11 mouse cellular contexts compared by ENCODE assay signal in the genomic region with DNA sequence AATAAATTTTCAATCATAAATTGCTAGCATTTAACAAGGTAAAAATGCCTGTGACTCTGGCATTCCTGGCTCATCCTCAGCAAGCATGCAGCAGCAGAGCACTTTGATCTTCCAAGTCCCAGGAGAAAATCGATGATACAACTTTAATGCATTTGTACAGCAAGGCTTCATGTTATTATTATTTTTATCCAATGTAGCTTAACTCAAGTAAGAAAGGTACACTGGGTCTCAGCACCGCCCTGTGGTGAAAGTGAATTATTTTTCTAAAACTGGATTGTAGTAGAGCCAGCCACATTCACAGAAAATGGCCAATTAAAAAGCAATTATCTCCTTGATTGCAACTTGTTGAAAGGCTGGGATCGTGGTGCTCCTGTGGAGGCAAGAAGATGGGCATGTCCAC.
DNase-seq lines count a peak whose midpoint lies in the region; ATAC-seq and TF ChIP-seq lines count a peak whose summit lies in the region.
"Had no signal": no experiment of that assay in that cellular context is flagged by ENCODE, and none has a peak within 500 bp of the region (broad histone marks: within the 10 kb centered on the region; RNA-seq: fewer than 3 reads in every experiment).

No protein-coding gene starts in this region.

- H3K27me3 ChIP-seq in forebrain, postnatal 0 days (ENCODE audit: insufficient read depth, low read length) = no peaks in the 10 kb centered on the region
- H3K27me3 ChIP-seq in forebrain, embryonic 12.5 days = no peaks in the 10 kb centered on the region
- H3K27me3 ChIP-seq: embryonic facial prominence, embryonic 15.5 days; neural tube, embryonic 13.5 days had no signal

- peak; percentile 62 for DNase-seq in forebrain, postnatal 0 days
- DNase-seq in layer of hippocampus, adult 2 months (ENCODE audit: low spot score in 2 of 2) = peak in 1 of 2 experiments; percentile 16
- no peak for DNase-seq in layer of hippocampus, adult 9-10 months (ENCODE audit: low spot score)
- DNase-seq in adipocyte (ENCODE audit: low spot score) = peak; percentile 37
- peak; percentile 17 for DNase-seq in retina, embryonic 14.5 days (ENCODE audit: low spot score)
- DNase-seq in T-cell, adult 2 months (ENCODE audit: low spot score) = no peak
- DNase-seq in heart, postnatal 4 days = no peak
- DNase-seq: kidney, adult 8-10 months had no signal

- 47% methylated on average over 3 of the region's 3 CpGs for WGBS in forebrain, postnatal 0 days
- WGBS in forebrain, embryonic 12.5 days = 71% methylated on average over 3 of the region's 3 CpGs

- H3K27ac ChIP-seq in forebrain, postnatal 0 days (ENCODE audit: low read depth, low read length) = no peak overlapping the region
- H3K27ac ChIP-seq in forebrain, embryonic 12.5 days = no peak overlapping the region
- H3K27ac ChIP-seq in layer of hippocampus, adult 2 months = peak overlapping the region; percentile 76
- H3K27ac ChIP-seq: embryonic facial prominence, embryonic 15.5 days; neural tube, embryonic 13.5 days had no signal

- no peaks in the 10 kb centered on the region for H3K36me3 ChIP-seq in forebrain, postnatal 0 days (ENCODE audit: insufficient read depth)
- H3K36me3 ChIP-seq in forebrain, embryonic 12.5 days (replicated peaks) = no peaks in the 10 kb centered on the region
- H3K36me3 ChIP-seq: embryonic facial prominence, embryonic 15.5 days; neural tube, embryonic 13.5 days had no signal

- no peak overlapping the region for H3K9ac ChIP-seq in forebrain, postnatal 0 days
- no peak overlapping the region for H3K9ac ChIP-seq in forebrain, embryonic 12.5 days
- H3K9ac ChIP-seq: embryonic facial prominence, embryonic 15.5 days; neural tube, embryonic 13.5 days had no signal

- H3K4me2 ChIP-seq in forebrain, postnatal 0 days (ENCODE audit: low read depth) = no peak overlapping the region
- H3K4me2 ChIP-seq in forebrain, embryonic 12.5 days = no peak overlapping the region
- H3K4me2 ChIP-seq: embryonic facial prominence, embryonic 15.5 days; neural tube, embryonic 13.5 days had no signal

- peak; percentile 52 for TF ChIP-seq CTCF in forebrain, postnatal 0 days (IDR thresholded peaks at IDR 0.05; ENCODE audit: low read depth)
- peak; percentile 78 for TF ChIP-seq CTCF in layer of hippocampus, adult 2 months (conservative IDR thresholded peaks at IDR 0.05)

- no peaks in the 10 kb centered on the region for H3K9me3 ChIP-seq in forebrain, postnatal 0 days (ENCODE audit: low read length)
- H3K9me3 ChIP-seq in forebrain, embryonic 12.5 days = no peaks in the 10 kb centered on the region
- H3K9me3 ChIP-seq: embryonic facial prominence, embryonic 15.5 days; neural tube, embryonic 13.5 days had no signal

- ATAC-seq in forebrain, postnatal 0 days = peak; percentile 52; the same call in 1 of the 2 replicates
- no peak for ATAC-seq in forebrain, embryonic 12.5 days (ENCODE audit: low FRiP score)

- H3K4me1 ChIP-seq in forebrain, postnatal 0 days (ENCODE audit: insufficient read depth) = 0 out of 2 replicates have a peak, but pooled peaks cover 6% of the 10 kb centered on the region
- peaks cover 7% of the 10 kb centered on the region for H3K4me1 ChIP-seq in forebrain, embryonic 12.5 days

- H3K4me3 ChIP-seq in forebrain, postnatal 0 days (ENCODE audit: low read depth, low read length) = no peak overlapping the region
- H3K4me3 ChIP-seq in forebrain, embryonic 12.5 days (replicated peaks) = no peak overlapping the region
- no peak overlapping the region for H3K4me3 ChIP-seq in layer of hippocampus, adult 2 months
- H3K4me3 ChIP-seq: embryonic facial prominence, embryonic 15.5 days; neural tube, embryonic 13.5 days had no signal

Comparison
In these comparisons a context has a peak if more than half of its experiments do, and no peak if none do; other contexts are left out.
1. DNase-seq: peak in forebrain, postnatal 0 days (single experiment), adipocyte (single experiment) and retina, embryonic 14.5 days (single experiment); none in layer of hippocampus, adult 9-10 months (single experiment), T-cell, adult 2 months (single experiment) and heart, postnatal 4 days (single experiment).